Mouse (Mus musculus): ENCODE data around the gene Tcf15.

DNA sequence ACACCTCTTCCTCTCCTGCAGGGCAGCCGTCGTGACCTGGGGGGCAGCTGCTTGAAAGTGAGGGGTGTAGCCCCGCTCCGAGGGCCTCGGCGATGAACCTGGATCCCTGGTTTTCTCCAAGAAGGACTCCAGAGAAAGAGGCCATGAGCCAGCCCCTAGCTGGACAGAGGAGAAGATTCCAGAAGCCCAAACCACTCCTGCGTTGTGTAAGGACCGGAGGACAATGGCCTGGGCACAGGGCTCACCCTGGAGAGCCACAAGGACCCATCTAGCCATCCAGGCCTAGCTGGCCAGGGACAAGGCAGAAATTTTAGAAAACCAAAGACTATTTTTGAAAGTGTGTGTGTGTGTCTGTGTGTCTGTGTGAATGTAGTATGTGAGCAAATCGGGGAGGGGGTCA, 5.3 kb downstream of the Tcf15 start:
- no peak for TF ChIP-seq ZNF384 (IDR thresholded peaks at IDR 0.05; ENCODE audit: low read depth, low read length)
- TF ChIP-seq CHD2 (IDR thresholded peaks at IDR 0.05; ENCODE audit: low read depth, low read length) = no peak

Data from ES-E14 (cell line).